Mouse (Mus musculus) liver, adult 2 months (tissue): ENCODE measurements around the gene Rarres1. TPM values are rescaled to one million over a fixed set of nuclear protein-coding genes. Genes with fewer than 3 reads are reported as not detected.
A peak's percentile ranks its signal among the peaks of the same experiment; 100 is the strongest.

ENCODE experiments used
- DNase-seq: peaks from one replicate; pipeline ENCODE4 v3.0.0-alpha.2; 2011; ENCODE audit warnings: low read depth, low spot score; ENCODE audit errors: extremely low read depth
- H3K27ac ChIP-seq: fragments of 200-500 bp; replicated peaks from 2 replicates; pipeline ENCODE4 v1.5.1; 2012; ENCODE audit warnings: low read depth, mild to moderate bottlenecking, control low read depth, inconsistent platforms, low read length; ENCODE audit not compliant: insufficient read depth
- H3K27me3 ChIP-seq: fragments of 200-500 bp; 2 replicates; pipeline ENCODE4 v1.6.1; 2012; ENCODE audit warnings: mild to moderate bottlenecking, moderate library complexity, low read length, inconsistent platforms; ENCODE audit not compliant: control insufficient read depth, insufficient read depth
- H3K36me3 ChIP-seq: fragments of 200-500 bp; 2 replicates; pipeline ENCODE4 v1.6.1; 2012; ENCODE audit warnings: low read length, inconsistent platforms; ENCODE audit not compliant: control insufficient read depth, insufficient read depth
- H3K4me1 ChIP-seq: fragments of 200-500 bp; 2 replicates; pipeline ENCODE4 v1.6.1; 2011; ENCODE audit warnings: low read length; ENCODE audit not compliant: control insufficient read depth, insufficient read depth
- H3K4me3 ChIP-seq: fragments of 200-500 bp; 2 replicates; pipeline ENCODE4 v1.5.1; 2011; ENCODE audit warnings: low read depth, mild to moderate bottlenecking, control low read depth, low read length, moderate library complexity; ENCODE audit not compliant: insufficient read depth
- H3K79me2 ChIP-seq: fragments of 200-500 bp; 2 replicates; pipeline ENCODE4 v1.6.1; 2012; ENCODE audit warnings: inconsistent platforms, mild to moderate bottlenecking, low read length, moderate library complexity; ENCODE audit not compliant: control insufficient read depth, insufficient read depth
- H3K9ac ChIP-seq: fragments of 200-500 bp; 2 replicates; pipeline ENCODE4 v1.6.1; 2012; ENCODE audit warnings: low read depth, mild to moderate bottlenecking, control low read depth, inconsistent platforms, low read length
- CTCF ChIP-seq: fragments of 200-500 bp; IDR thresholded peaks from 2 replicates; pipeline ENCODE4 v1.5.1; 2011; ENCODE audit warnings: low read depth, low read length, control low read depth
- POLR2A ChIP-seq: fragments of 200-500 bp; IDR thresholded peaks from 2 replicates; pipeline ENCODE4 v1.6.1; 2011; ENCODE audit warnings: low read length, control low read depth; ENCODE audit not compliant: insufficient read depth; ENCODE audit errors: extremely low read depth
- WGBS: fragments of 180-500 bp; shearing (Covaris S2); methylation state at CpG from one replicate; pipeline ENCODE4 v1.1.7; 2018; 5-methylcytosine and 5-hydroxymethylcytosine counted together
- polyA plus RNA-seq: library from polyadenylated mRNA; depleted of rRNA; stranded (reverse); fragments of >200 nt; gene quantifications from 2 replicates; pipeline ENCODE4 v1.2.3, GENCODE M21; 2012
- total RNA-seq: library from RNA; depleted of rRNA; stranded (reverse); fragments of >200 nt; gene quantifications from 2 replicates; pipeline ENCODE4 v1.2.3, GENCODE M21; 2014

Gene Rarres1
- total and polyA plus RNA-seq, 2 experiments = 47.9 to 62.7 TPM

GRCm38 (mm10) chr3:67462578-67462977 is 52.7 kb downstream of the Rarres1 start:
- H3K79me2 ChIP-seq = no peaks in the 10 kb centered on the region
- H3K9ac ChIP-seq = no peak overlapping the region
- TF ChIP-seq CTCF (no peak), POLR2A (no peak)
- no peak overlapping the region for H3K4me3 ChIP-seq
- no peaks in the 10 kb centered on the region for H3K27me3 ChIP-seq
- no peak overlapping the region for H3K27ac ChIP-seq
- H3K4me1 ChIP-seq = 0 out of 2 replicates have a peak, but pooled peaks cover 3% of the 10 kb centered on the region
- 68% methylated on average over 10 of the region's 10 CpGs for WGBS
- H3K36me3 ChIP-seq = peaks cover 31% of the 10 kb centered on the region
- no peak for DNase-seq

- 96% methylated on average over 7 of the region's 7 CpGs for WGBS
- H3K27ac ChIP-seq = no peak overlapping the region
- no peaks in the 10 kb centered on the region for H3K27me3 ChIP-seq
- TF ChIP-seq POLR2A = no peak
- no peak for TF ChIP-seq CTCF
- H3K4me1 ChIP-seq = 0 out of 2 replicates have a peak, but pooled peaks cover 3% of the 10 kb centered on the region
- H3K4me3 ChIP-seq = no peak overlapping the region
- peaks cover 31% of the 10 kb centered on the region for H3K36me3 ChIP-seq
- DNase-seq = no peak
- no peaks in the 10 kb centered on the region for H3K79me2 ChIP-seq
- H3K9ac ChIP-seq = no peak overlapping the region
Observed at GRCm38 (mm10) chr3:67462015-67462414, 53.3 kb downstream of the Rarres1 start.

- H3K36me3 ChIP-seq = peaks cover 46% of the 10 kb centered on the region
- no peaks in the 10 kb centered on the region for H3K27me3 ChIP-seq
- H3K4me1 ChIP-seq = 0 out of 2 replicates have a peak, but pooled peaks cover 3% of the 10 kb centered on the region
- TF ChIP-seq POLR2A (no peak), CTCF (no peak)
- DNase-seq = no peak
- H3K9ac ChIP-seq = no peak overlapping the region
- 95% methylated on average over 3 of the region's 3 CpGs for WGBS
- no peaks in the 10 kb centered on the region for H3K79me2 ChIP-seq
- no peak overlapping the region for H3K4me3 ChIP-seq
- no peak overlapping the region for H3K27ac ChIP-seq
Observed at GRCm38 (mm10) chr3:67459881-67460280, 55.4 kb downstream of the Rarres1 start.

DNA sequence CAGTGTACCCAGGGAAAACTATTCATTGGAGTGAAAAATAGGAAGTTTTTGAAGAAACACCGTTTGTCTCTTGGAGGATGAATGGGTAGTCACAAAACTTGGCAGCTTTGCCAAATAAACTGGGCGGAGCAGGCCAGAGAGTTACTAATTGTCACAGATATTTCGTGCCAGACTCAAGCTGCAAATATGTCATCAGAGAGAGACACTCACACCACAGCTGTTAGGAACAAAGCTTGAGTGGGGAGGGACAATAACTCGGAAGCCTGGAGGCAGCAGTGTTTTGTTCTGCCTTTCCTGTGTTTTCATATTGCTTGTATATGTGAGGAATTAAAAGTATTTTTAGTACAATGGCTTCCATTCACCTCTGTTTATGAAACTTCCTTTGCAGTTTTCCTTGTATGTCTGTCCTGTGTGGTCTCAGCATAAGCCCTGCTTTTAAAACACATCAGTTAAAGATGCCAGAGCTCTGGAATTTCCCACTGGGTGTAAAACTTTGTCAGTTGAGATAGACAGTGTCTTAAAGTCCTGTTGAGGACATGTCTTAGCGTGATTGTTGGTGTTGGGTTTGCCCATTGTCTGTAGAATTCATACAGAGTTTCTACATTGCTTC is 64.6 kb downstream of the Rarres1 start:
- Histone ChIP-seq H3K9ac (no peak overlapping the region), H3K4me3 (no peak overlapping the region), H3K4me1 (no peaks in the 10 kb centered on the region), H3K36me3 (peaks cover 61% of the 10 kb centered on the region), H3K27ac (no peak overlapping the region), H3K79me2 (no peaks in the 10 kb centered on the region; the same call in 1 of the 2 replicates), H3K27me3 (no peaks in the 10 kb centered on the region)
- no peak for DNase-seq
- TF ChIP-seq POLR2A = no peak
- no peak for TF ChIP-seq CTCF
- WGBS = 73% methylated on average over 5 of the region's 5 CpGs

DNA sequence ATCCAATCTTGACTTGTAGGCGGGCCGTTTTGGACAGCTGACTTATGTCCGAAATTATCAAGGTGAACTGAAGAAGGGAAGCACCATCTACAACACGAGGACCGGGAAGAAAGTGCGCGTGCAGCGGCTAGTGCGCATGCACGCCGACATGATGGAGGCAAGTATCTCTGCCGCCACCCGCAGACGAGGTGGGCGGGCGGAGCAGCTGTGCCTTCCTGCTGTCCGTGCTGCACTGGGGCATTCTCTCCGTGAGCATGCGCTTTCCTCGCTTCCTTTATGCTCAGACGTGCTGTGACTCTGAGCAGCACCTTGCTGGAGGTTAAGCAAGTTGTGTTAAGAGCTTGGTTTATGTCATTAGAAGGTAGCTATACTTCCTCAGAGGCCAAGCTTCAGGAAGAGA is 65.7 kb downstream of the Rarres1 start:
- TF ChIP-seq POLR2A (no peak), CTCF (no peak)
- Histone ChIP-seq H3K27me3 (no peaks in the 10 kb centered on the region), H3K27ac (no peak overlapping the region), H3K36me3 (peaks cover 65% of the 10 kb centered on the region), H3K4me1 (no peaks in the 10 kb centered on the region), H3K9ac (no peak overlapping the region), H3K79me2 (no peaks in the 10 kb centered on the region; the same call in 1 of the 2 replicates), H3K4me3 (no peak overlapping the region)
- DNase-seq = no peak
- 94% methylated on average over 21 of the region's 21 CpGs for WGBS

GRCm38 (mm10) chr3:67447143-67447542 is 68.2 kb downstream of the Rarres1 start:
- WGBS = 95% methylated on average over 2 of the region's 2 CpGs
- no peak for DNase-seq
- TF ChIP-seq CTCF = peak; percentile 53
- TF ChIP-seq POLR2A = no peak
- Histone ChIP-seq H3K27me3 (no peaks in the 10 kb centered on the region), H3K4me1 (no peaks in the 10 kb centered on the region), H3K9ac (no peak overlapping the region), H3K27ac (no peak overlapping the region), H3K4me3 (no peak overlapping the region), H3K79me2 (no peaks in the 10 kb centered on the region; the same call in 1 of the 2 replicates), H3K36me3 (peaks cover 64% of the 10 kb centered on the region)
